Mouse (Mus musculus): ENCODE data around the gene Supt6.
"Not testable (repeated sequence)": the region's sequence is repeated elsewhere in the genome, so short reads cannot be mapped to it uniquely, and the experiment has no call there.

Gene Supt6

DNA sequence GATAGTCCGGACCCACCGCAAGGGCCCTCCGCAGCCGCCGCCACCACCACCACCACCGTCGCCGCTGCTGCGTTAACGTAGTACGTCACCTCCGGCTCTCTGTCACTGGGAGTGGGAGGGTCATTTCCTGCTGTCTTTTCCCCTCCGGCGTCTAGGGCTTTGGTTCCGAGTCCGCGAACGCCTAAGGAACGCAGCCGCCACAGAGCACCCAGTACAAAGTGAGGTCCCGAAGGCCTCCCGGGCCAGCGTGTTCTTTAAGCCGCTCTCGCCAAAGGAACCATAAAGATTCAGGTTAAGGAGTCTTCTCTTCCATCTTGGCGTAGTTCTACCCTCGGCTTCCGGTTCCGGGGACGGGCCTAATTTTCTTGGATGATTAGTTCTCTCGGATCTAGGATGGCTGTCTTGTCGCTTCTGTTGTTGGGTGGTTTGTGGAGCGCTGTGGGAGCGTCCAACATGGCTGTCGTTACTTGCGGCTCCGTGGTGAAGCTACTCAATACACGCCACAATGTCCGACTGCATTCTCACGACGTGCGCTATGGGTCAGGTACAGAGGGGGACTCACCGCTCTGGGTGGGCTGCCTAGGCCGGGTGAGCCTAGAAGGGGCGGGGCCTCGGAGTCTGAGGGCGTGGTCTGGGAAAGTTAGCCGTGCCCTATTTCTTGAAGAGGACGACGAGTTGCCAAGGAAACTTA lies at the start of gene Supt6, which contains the start of gene Sdf2:
Gene Supt6, minus strand, starts transcription at position 361 of the 691 bp plus-strand sequence.
Gene Sdf2, plus strand, starts transcription at position 120 of the 691 bp plus-strand sequence.
- DNase-seq (ENCODE audit: low read depth, low spot score) = peak; percentile 72

DNA sequence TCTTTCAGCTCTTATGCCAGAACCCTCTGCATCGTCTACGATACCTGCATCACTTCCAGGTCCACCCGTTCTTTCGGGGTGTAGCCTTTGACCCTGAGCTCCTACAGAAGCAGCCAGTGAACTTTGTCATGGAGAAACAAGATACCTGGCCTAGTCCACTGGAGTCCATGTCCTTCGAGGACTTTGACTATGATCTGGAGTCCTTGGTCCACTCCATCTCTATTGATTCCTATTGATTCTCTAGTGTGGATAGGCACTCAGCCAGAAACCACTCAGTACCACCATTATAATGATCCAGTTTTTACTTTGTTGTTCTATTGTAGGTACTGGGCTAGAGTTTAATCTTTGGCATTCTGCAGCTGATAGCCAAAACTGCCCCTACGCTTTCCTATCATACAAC lies 48.8 kb upstream of the Supt6 start:
- no peak for DNase-seq (ENCODE audit: low read depth, low spot score)

DNA sequence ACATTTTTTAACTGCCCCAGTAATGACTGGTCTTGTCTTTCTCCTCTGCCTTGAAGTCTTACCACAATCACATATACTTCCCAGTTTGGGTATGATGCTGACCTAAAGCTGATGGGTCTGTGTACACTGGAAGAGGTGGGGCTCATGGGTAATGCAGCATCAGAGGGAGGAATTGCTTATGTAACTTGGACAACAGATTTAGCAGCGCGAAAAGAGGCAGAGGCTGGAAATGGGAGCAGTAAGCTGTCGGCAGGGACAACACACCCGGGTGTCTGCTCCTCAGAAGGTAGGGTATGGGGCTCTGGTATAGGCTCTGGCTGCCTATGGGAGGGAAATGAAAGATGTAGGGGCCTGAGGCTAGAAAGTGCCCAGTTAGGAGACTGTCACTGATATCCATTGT lies 44.9 kb upstream of the Supt6 start, which contains the start of gene BC030499:
Gene BC030499, plus strand, starts transcription at position 188 of the 400 bp plus-strand sequence.
- DNase-seq (ENCODE audit: low read depth, low spot score) = no peak

DNA sequence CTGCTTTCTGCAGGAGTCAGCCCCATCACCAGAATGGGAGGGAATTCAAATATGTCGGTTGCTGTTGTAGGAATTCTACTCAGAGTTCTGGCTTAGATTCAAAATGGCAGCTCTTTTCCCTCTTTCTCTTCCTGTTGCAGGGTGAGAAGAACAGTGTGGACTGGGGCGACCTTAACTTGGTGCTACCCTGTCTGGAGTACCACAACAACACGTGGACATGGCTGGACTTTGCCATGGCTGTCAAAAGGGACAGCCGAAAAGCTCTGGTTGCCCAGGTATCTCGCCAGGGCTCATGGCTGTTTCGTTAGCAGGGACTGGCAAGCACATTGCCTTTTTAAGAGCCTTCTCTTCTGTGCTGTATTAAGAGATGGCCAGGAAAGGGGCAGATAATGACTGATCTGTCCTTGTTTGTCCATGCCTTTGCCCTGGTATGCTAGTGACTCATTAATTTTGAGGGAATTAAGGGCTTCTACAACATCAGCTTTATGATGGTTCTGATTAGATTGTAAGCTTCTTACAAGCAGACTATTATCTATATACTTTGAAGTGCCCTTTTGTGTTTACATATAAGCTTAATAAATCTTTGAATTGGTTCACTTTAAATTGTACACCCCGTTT lies 43.5 kb upstream of the Supt6 start:
- no peak for DNase-seq (ENCODE audit: low read depth, low spot score)

DNA sequence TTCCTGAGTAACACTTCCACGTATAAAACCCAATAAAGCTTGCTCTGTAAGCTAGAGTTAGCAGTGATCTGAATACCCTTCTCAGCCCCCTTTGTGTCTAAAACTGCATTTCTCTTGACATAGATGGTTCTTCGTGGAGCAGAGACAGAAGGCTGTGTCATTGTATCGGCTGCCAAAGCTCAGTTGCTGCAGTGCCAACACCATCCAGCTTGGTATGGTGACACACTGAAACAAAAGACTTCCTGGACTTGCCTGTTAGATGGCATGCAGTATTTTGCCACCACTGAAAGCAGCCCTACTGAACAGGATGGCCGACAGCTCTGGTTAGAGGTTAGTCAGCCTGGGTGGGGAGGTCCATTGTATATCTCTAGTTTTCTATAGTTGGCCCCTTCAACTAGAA lies 33.8 kb upstream of the Supt6 start:
- no peak for DNase-seq (ENCODE audit: low read depth, low spot score)

DNA sequence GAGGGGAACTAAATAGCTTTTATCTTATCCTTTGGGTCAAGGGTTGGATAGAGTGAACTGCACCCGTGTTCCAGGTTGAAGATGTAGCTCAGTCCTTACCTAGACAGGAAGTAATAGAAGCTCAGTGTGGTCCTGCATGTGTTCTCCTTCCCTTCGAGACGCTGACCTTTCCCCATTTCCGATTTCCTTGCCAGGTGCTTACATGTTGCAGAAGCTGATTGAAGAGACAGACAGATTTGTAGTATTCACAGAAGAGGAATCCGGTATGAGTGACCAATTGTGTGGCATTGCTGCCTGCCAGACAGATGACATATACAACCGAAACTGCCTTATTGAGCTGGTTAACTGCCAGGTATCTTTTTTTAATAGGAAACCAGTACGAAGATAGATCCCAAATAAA lies 33.1 kb upstream of the Supt6 start:
- no peak for DNase-seq (ENCODE audit: low read depth, low spot score)

DNA sequence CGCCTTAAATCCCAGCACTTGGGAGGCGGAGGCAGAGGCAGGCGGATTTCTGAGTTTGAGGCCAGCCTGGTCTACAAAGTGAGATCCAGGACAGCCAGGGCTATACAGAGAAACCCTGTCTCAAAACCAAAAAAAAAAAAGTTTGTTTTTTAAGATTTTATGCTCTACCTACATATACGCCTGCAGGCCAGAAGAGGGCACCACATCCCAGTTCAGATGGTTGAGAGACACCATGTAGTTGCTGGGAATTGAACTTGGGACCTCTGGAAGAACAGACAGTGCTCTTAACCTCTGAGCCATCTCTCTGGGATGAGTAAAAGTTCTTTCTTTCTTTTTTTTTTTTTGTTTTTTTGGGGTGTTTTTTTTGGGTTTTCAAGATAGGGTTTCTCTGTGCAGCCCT lies 30.4 kb upstream of the Supt6 start:
- not testable (repeated sequence) for DNase-seq (ENCODE audit: low read depth, low spot score)

DNA sequence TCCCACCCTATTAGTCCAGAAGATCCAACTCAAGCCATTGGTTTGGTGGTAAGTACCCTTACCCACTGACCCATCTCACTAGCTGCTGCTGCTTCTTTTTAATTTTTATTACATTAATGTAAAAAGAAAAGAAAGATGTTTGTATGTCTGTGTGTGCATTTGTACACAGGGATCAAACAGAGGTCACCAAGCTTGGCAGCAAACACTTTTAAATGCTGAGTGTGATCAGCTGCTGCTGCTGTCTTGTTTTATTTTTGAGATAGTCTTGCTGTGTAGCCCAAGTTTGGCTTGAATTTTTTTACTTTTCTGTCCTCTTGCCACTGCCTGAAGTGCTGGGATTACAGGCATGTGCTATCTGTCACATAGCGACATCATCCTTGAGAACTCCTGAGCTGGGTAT lies 29.8 kb upstream of the Supt6 start:
- DNase-seq (ENCODE audit: low read depth, low spot score) = no peak

DNA sequence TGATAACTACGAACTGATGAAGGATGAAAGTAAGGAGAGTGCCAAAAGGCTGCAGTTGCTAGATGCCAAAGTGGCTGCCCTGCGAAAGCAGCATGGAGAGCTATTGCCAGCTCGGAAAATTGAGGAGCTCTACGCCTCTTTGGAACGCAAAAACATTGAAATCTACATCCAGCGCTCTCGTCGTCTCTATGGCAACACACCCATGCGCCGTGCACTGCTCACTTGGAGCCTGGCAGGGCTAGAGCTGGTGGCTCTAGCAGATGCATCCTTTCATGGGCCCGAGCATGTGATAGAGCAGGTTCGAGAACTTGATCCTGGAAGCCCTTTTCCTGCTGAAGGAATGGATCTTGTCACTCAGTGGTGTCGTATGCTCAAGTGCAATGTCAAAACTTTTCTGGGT lies 26.2 kb upstream of the Supt6 start:
- DNase-seq (ENCODE audit: low read depth, low spot score) = no peak

DNA sequence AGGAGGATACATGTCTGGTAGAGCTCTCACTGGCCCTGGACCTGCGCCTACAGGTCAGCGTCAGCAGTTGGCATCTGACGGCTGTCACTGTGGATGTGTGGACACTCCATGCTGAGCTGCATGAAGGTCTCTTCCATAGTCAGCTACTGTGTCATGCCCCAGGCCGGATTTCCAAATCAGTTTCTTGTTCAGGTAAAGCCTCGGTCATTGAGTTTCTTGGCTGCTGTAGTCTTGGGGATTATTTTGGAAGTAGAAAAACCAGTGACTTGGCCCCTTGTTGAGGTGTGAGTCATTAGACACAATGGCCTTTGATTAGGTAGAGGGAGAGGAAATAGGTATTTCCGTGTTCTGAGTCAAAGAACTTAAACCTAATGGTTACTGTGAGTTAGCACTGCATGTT lies 19.8 kb upstream of the Supt6 start:
- DNase-seq (ENCODE audit: low read depth, low spot score) = no peak

DNA sequence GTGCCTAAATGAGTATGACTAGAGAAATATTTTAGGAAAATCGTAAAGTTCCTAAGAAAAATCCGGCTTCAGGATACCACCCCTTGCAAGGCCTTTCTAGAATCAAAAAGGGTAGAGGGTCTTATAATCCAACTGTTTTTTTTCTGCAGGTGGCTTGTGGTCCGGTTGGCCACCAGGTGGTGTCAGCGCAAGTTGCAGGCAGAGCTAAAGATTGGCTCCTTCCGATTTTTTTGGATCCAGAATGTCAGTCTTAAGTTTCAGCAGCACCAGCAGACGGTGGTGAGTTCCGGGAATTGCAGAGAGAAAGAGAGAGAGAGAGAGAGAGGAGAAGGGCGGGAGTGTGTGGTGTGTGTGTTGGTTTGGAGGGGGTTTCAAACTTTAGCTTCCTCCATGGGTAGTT lies 16.8 kb upstream of the Supt6 start:
- peak; percentile 81 for DNase-seq (ENCODE audit: low read depth, low spot score)

DNA sequence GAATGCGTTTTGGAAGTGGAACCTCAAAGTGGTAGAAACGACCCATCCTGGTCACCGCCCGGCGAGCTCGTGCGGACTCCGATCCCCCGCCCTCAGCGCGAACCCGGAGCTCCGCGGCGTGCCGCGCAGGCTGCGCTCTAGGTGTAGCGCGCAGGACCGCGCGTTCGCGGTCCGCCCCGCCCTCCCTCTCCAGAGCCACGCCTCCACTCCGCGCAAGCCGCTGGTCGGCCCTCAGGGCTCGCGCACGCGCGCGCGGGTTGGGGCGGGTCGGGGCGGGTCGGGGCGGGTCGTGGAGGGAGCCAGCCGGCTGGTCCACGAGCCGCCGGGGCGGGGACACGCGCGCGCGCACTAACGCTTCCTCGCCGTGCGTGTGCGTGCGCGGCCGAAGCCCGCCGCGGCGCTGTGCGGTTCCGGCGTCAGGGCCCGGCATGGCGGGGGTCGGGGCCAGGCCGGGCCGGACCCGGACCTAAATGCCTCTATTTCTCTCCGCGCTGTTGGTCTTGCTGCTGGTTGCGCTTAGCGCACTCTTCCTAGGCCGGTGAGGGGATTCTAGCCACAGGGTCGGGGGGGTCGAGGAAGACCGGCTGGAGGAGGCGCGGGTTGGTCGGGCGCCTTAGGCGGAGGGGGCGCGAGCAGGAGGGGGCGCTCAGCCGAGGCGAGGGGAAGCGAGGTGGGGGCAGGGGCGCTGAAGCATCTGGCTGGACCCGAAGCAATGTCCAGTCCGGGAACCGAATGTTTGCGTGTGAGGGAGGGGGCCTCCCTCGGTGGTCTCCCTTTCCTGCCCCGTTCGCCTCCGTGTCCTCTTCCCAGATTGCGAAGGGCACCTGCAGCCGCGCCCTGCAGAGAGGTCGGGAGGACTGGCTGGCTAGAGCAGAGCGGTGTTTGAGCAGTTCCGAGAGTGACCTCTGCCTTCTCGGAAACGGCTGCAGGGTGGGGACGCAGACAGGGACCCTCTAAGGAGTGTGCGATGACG lies 15.9 kb upstream of the Supt6 start, which contains the start of gene 2610507B11Rik:
Gene 2610507B11Rik, plus strand, starts transcription at position 373 of the 973 bp plus-strand sequence.
- DNase-seq (ENCODE audit: low read depth, low spot score) = peak; percentile 94

DNA sequence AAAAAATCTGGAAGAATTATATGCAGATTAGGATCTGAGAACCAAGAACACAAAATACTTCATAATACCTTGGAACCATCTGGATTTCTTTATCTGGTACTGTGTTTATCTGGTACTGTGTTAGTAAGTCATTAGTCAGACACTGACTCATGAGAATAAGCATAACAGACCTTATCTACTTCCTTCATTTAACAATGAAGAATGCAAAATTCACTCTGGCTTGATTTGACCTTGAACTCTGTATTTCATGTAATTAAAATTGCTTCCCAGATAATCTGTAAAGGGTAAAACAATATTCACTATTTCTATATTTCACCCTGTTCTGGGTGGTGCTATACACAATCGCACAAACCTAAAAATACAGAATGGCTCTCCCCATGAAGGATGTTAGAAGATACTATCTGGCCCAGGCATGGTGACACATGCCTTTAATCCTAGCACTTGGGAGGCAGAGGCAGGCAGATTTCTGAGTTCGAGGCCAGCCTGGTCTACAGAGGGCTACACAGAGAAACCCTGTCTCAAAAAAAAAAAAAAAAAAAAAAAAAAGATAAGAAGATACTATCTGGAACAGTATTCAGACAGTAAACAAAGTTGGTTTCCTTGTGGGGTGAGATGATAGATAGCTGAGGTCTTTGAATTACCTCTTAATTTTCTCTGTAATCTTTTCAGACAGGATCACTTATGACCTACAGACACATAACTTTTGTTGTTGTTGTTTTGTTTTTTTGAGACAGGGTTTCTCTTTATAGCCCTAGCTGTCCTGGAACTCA lies 14.9 kb upstream of the Supt6 start:
- no peak for DNase-seq (ENCODE audit: low read depth, low spot score)

DNA sequence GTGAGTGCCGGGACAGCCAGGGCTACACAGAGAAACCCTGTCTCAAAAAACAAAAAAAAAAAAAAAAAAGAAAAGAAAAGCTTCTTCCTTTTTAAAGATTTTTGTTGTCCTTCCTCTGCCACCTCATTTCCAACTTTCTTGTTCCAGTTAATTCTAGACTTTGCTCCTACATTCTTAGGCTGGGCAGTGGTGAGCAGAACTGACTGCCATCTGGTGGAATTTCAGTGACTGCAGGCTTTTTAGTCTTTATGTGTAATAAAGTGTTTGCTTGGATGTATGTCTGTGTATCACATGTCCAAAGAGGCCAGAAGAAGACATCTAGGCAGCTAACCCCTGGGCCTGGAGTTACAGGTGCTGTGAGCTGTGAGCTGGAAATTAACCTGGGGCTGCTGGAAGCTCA lies 10.8 kb upstream of the Supt6 start:
- no peak for DNase-seq (ENCODE audit: low read depth, low spot score)

DNA sequence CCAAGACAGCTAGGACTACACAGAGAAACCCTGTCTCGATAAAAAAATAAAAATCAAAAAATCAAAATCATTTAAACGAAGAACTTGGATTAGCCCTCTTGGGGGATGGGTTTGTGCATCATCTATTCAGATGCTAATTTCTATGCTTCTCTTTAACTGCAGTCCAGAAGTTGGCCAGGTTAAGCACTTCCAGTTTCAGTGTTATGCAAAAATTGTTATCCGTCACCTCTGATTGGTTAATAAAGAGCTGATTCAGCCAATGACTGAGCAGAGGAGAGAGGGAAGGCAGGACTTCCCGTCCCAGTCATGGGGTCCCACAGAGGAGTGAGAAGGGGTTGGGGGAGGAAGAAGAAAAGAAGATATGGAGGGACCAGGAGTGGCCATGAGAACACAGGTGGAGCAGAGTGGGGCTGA lies 1.9 kb upstream of the Supt6 start:
- DNase-seq (ENCODE audit: low read depth, low spot score) = no peak

DNA sequence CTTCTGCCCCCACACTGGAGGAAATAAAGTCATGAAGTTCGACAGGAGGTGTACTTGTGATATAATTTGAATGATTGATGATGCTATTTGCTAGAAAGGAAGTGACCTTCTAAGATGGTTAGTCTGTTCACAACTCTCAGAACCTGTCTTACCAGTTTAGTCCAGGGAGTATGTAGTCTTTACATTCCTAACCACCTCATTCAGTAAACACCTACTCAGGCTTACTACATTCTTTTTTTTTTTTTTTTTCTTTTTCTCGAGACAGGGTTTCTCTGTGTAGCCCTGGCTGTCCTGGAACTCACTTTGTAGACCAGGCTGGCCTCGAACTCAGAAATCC lies 1.2 kb upstream of the Supt6 start:
- DNase-seq (ENCODE audit: low read depth, low spot score) = no peak

DNA sequence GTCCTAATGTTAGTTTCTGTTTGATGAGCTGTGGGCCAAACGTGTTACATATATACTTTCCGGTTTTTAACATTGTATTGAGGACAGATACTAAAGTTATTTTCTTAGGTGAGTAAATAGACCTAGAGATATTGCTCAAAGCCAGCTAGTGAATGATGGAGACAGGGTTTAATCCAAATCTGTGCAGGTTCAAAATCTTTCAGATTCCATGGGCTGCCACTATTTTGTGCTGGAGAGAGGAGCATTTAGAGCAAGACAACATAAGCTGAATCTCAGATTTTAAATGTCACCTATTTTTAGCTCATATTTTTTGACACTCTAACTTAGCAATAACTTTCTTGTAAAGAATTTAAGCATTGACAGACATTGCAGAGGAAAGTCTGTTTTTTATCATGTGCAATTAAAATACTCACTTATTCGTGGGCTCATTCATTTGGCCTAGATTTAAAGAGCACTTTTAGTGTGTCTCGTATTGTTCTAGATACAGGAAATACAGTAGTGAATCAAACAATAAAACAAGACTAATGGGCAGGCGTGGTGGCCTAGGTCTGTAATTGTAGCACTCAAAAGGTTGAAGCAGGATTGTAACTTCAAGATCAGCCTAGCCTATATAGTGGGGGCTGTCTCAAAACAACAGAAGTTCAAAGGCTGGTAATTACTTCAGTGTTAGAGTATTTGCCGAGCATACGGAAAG lies 678 bp upstream of the Supt6 start:
- no peak for DNase-seq (ENCODE audit: low read depth, low spot score)

DNA sequence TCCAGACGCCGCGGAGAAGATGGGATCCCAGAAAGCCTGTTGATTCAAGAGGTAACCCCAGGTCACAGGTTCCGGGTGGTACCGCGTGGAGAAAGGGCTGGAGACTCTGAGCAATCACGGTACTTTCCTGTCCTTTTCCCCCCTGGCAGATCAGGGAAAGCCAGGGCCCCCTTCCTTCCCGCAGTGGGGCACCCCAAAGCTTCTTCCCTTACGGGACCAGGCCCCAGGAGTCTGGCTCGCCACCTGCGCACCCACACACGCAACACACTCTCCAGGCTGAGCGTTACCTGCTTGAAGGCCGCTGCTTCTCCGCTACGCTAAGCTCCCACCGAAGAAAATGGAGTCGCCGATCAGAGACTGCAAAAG lies 543 bp downstream of the Supt6 start:
- DNase-seq (ENCODE audit: low read depth, low spot score) = no peak

DNA sequence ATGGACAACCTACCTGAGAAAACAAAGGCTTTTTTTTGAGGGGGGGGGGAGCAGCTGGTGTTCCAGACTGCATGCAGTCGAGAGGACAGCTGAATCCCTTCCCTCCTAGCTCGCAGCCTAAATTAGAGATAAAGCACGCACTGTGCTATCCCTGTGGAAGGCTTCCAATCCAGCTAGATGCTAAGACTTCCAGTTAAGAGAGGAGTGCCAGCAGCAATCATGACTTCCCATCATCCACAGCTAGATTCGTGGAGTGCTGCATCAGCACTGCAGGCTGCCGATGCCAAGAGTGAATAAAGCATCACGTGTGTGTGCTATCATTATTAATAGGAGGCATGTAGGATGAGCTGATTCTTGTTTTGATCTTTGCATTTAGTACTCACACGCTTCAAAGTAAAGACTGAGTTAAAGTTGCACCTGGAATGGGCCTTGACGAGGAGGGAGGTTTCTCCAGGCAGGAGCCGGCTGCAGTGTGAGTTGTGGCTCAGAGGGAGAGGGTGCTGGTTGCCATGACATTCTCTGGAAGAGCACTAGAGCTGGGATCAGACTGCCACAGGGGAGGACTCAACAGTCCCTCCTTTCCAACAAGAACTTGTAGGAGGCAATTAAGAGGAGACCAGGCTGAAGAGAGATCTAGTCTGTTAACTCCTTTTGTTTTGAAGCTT lies 5.5 kb downstream of the Supt6 start:
- DNase-seq (ENCODE audit: low read depth, low spot score) = peak; percentile 42

DNA sequence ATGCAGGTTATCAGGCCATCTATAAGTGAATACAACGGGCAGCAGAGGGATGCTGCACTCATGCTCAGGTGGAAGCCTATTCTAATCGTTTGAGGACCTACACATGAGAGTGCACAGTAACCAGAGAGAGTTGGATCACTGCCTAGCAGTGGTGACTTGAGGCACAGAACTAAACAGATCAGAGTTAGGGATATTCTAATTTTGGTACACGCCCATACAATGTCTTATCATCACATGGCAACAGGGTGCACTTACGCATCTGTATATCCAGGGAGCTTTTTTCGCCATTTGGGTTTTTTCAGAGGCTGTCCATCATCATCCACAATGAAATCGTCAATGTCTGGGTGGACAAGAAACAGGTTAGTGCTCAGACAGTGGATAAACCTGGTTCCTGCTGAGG lies 14.3 kb downstream of the Supt6 start:
- no peak for DNase-seq (ENCODE audit: low read depth, low spot score)
